Mouse (Mus musculus): ENCODE data around the gene Icosl. TPM values are rescaled to one million over a fixed set of nuclear protein-coding genes. Genes with fewer than 3 reads are reported as not detected.
"Not testable (repeated sequence)": the region's sequence is repeated elsewhere in the genome, so short reads cannot be mapped to it uniquely, and the experiment has no call there.

Gene Icosl
- 7.1 and 7.6 TPM in 2 replicates for polyA plus RNA-seq (2015; fragmentation: Nextera tagmentation; extraction: Ambion mirVana)

DNA sequence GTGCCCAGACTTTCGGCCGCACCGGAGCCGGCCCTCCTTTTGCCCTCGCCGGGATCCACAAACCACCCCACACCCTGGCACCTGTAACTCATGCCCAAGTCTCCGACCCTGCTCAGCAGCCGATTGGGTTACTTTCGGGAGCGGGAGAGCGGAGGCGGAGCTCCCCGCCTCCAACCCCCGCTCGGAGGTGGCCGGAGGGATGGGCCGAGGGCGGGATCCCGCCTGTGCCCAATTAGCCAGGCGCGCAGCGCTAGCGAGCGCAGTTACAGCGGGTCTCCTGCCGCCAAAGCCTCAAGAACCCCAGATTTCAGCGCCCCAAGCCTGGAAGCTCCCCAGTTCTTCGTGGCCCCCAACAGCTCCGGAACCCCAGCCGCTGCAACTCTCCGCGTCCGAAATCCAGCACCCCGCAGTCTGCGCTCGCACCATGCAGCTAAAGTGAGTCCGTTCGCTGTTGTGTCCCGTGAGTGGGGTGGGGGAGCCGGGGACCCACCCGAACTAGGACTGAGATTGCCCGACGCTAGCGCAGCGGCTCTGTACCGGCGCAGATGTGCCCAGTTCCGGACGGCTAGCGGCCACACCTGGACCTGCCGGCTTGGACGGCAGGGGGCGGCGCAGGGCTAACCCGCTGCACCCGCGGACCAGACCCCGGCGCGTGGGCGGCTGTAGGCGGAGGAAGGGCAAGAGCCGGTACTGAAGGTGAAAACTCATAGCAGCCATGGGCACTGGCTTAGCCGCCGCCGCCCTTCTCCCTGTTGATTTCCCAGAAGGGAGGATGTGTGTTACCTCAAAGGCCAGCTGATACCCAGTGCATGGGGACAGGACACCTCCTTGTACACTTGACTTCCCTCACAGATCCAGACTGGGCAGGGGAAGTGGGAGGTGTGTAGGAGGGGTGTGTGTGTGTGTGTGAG lies at the start of gene Icosl:
TSS of gene Icosl (plus strand) at position 202 of the 911 bp plus-strand sequence.
- Histone ChIP-seq H3K9me3 (replicated peaks; ENCODE audit: control insufficient read depth, low read length) (no peaks in the 10 kb centered on the region), H3K4me3 (replicated peaks; ENCODE audit: low read length) (peak within 1 kb of the TSS; percentile 82), H3K27me3 (ENCODE audit: control insufficient read depth, insufficient read depth, low read length) (0 out of 2 replicates have a peak, but pooled peaks cover 3% of the 10 kb centered on the region), H3K36me3 (ENCODE audit: control insufficient read depth, insufficient read depth, low read length) (no peaks in the 10 kb centered on the region), H3K4me1 (ENCODE audit: control insufficient read depth, insufficient read depth, low read length) (peaks cover 5% of the 10 kb centered on the region), H3K27ac (ENCODE audit: low read length) (peak within 1 kb of the TSS; percentile 66), H3K9ac (ENCODE audit: low read length) (peak within 1 kb of the TSS; percentile 80), H3K4me2 (ENCODE audit: low read depth, low read length) (peak within 1 kb of the TSS; percentile 96)
- ATAC-seq (ENCODE audit: insufficient read depth, low FRiP score): peak; percentile 93
- under 1% methylated on average over 66 of the region's 66 CpGs for WGBS

DNA sequence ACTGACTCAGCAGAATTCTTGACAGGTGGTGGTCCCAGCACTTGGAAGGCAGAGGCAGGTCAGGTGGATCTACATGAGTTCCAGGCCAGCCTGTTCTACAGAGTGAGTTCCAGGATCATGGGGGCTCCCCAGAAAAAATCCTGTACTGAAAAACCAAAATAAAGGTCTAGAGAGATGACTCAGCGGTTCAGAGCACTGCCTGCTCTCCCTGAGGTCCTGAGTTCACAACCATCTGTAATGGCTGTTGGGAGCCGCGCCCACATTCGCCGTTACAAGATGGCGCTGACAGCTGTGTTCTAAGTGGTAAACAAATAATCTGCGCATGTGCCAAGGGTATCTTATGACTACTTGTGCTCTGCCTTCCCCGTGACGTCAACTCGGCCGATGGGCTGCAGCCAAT lies 49.1 kb upstream of the Icosl start:
- not testable (repeated sequence) for H3K9ac ChIP-seq (ENCODE audit: low read length); ATAC-seq (ENCODE audit: insufficient read depth, low FRiP score); H3K36me3 ChIP-seq (ENCODE audit: control insufficient read depth, insufficient read depth, low read length); H3K9me3 ChIP-seq (replicated peaks; ENCODE audit: control insufficient read depth, low read length); H3K27ac ChIP-seq (ENCODE audit: low read length); H3K4me1 ChIP-seq (ENCODE audit: control insufficient read depth, insufficient read depth, low read length); H3K4me2 ChIP-seq (ENCODE audit: low read depth, low read length); H3K4me3 ChIP-seq (replicated peaks; ENCODE audit: low read length); H3K27me3 ChIP-seq (ENCODE audit: control insufficient read depth, insufficient read depth, low read length)
- 94% methylated on average over 6 of the region's 11 CpGs for WGBS

DNA sequence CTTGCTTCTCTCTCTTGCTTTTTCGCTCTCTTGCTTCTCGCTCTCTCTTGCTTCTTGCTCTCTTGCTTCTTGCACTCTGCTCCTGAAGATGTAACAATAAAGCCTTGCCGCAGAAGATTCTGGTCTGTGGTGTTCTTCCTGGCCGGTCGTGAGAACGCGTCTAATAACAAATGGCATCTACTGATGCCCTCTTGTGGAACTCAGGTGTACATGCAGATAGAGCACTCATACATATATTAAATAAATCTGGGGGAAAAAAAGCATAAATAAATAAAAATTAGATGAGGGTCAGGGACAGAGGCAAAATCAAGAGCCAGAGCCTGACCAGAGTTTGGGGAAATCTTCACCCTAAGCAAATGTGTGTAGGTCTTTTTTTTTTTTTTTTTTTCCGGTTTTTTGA lies 43.6 kb upstream of the Icosl start:
- H3K36me3 ChIP-seq (ENCODE audit: control insufficient read depth, insufficient read depth, low read length); H3K4me1 ChIP-seq (ENCODE audit: control insufficient read depth, insufficient read depth, low read length); H3K9me3 ChIP-seq (replicated peaks; ENCODE audit: control insufficient read depth, low read length); H3K9ac ChIP-seq (ENCODE audit: low read length); H3K27me3 ChIP-seq (ENCODE audit: control insufficient read depth, insufficient read depth, low read length); ATAC-seq (ENCODE audit: insufficient read depth, low FRiP score); H3K4me2 ChIP-seq (ENCODE audit: low read depth, low read length); H3K27ac ChIP-seq (ENCODE audit: low read length); H3K4me3 ChIP-seq (replicated peaks; ENCODE audit: low read length): not testable (repeated sequence)
- WGBS: 72% methylated on average over 6 of the region's 8 CpGs

DNA sequence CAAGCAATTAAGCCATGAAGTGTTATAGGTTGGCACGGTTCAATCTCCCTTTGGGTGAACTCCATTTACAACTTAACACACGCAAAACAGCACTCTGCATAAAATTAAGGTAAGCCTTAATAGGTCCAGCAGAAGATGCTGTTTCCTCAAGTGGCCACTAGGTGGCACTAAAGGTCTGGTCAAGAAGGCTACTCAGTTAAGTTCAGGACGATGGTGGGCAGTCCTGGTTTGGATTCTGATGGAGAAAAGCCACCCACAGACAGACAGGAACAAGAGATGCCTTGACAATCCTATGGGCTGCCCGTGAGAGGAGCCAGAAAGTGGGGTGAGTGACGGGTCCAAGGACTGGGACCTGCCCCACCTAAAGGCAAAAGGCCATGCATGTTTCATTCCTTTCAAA lies 41.0 kb upstream of the Icosl start:
- Histone ChIP-seq H3K4me1 (ENCODE audit: control insufficient read depth, insufficient read depth, low read length) (no peaks in the 10 kb centered on the region), H3K4me2 (ENCODE audit: low read depth, low read length) (no peak overlapping the region), H3K4me3 (replicated peaks; ENCODE audit: low read length) (no peak overlapping the region), H3K36me3 (ENCODE audit: control insufficient read depth, insufficient read depth, low read length) (no peaks in the 10 kb centered on the region), H3K9me3 (replicated peaks; ENCODE audit: control insufficient read depth, low read length) (no peaks in the 10 kb centered on the region), H3K27me3 (ENCODE audit: control insufficient read depth, insufficient read depth, low read length) (no peaks in the 10 kb centered on the region), H3K9ac (ENCODE audit: low read length) (no peak overlapping the region), H3K27ac (ENCODE audit: low read length) (no peak overlapping the region)
- WGBS: 6% methylated on average over 5 of the region's 5 CpGs
- peak; percentile 29; the same call in 1 of the 2 replicates for ATAC-seq (ENCODE audit: insufficient read depth, low FRiP score)

DNA sequence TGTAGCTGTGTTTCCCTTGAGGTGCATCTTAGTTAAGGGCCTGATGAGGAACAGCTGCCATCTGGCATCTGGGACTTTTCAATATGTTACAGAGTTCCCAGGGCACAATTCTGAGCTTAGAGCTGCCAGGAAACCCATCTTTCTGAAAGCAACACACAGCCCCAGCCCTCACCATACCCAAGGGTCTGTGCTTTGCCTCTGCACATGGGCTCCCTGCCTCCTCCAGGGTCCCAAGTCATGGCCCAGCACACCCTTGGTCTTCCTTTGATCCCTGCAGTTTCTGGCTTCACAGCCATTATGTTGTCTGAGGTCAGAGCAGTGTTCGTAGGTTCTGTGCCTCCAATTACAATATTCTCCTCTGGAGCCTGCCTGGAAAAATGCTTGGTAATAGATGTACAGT lies 40.0 kb upstream of the Icosl start:
- Histone ChIP-seq H3K27ac (ENCODE audit: low read length) (no peak overlapping the region), H3K4me3 (replicated peaks; ENCODE audit: low read length) (no peak overlapping the region), H3K27me3 (ENCODE audit: control insufficient read depth, insufficient read depth, low read length) (no peaks in the 10 kb centered on the region), H3K4me1 (ENCODE audit: control insufficient read depth, insufficient read depth, low read length) (no peaks in the 10 kb centered on the region), H3K4me2 (ENCODE audit: low read depth, low read length) (no peak overlapping the region), H3K36me3 (ENCODE audit: control insufficient read depth, insufficient read depth, low read length) (no peaks in the 10 kb centered on the region), H3K9me3 (replicated peaks; ENCODE audit: control insufficient read depth, low read length) (no peaks in the 10 kb centered on the region), H3K9ac (ENCODE audit: low read length) (no peak overlapping the region)
- ATAC-seq (ENCODE audit: insufficient read depth, low FRiP score): no peak
- 90% methylated on average over 1 of the region's 1 CpGs for WGBS

DNA sequence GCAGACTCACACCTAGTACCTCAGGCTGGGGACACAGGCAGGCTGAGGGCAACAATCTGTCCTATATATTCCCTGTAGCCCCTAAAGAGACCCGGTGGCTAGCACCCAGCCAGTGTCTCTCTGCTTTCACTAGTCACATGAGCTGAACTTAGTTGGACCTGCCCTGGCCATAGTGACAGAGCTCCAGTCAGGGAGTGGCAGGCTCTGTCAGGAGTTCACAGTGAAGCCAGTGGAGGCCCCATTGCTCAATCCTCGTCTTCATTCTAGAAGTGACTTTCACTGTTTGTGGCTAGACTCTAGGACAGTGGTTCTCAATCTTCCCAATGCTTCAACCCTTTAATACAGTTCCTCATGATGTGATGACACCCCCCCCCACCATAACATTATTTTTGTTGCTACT lies 37.1 kb upstream of the Icosl start:
- no peaks in the 10 kb centered on the region for H3K27me3 ChIP-seq (ENCODE audit: control insufficient read depth, insufficient read depth, low read length)
- H3K4me1 ChIP-seq (ENCODE audit: control insufficient read depth, insufficient read depth, low read length): no peaks in the 10 kb centered on the region
- no peaks in the 10 kb centered on the region for H3K9me3 ChIP-seq (replicated peaks; ENCODE audit: control insufficient read depth, low read length)
- 73% methylated on average over 2 of the region's 2 CpGs for WGBS
- no peak overlapping the region for H3K4me2 ChIP-seq (ENCODE audit: low read depth, low read length)
- H3K4me3 ChIP-seq (replicated peaks; ENCODE audit: low read length): no peak overlapping the region
- no peaks in the 10 kb centered on the region for H3K36me3 ChIP-seq (ENCODE audit: control insufficient read depth, insufficient read depth, low read length)
- no peak overlapping the region for H3K9ac ChIP-seq (ENCODE audit: low read length)
- ATAC-seq (ENCODE audit: insufficient read depth, low FRiP score): no peak
- no peak overlapping the region for H3K27ac ChIP-seq (ENCODE audit: low read length)

DNA sequence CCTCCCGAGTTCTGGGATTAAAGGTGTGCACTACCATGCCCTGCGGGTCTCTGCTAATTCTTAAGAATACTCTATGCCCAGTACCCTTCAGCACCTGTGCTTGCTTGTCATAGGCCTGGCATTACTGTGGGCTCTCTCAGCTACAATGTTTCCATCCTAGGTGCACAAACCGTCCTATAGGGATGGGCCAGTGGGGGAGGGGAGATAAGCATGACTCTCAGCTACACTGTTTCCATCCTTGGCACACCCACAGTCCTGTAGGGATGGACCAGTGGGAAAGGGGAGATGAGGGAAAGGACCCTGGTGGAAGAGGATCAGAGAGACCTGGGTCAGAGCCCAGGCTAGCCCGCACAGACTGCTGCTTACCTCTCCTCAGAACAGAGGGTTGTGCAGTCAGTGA lies 32.0 kb upstream of the Icosl start:
- Histone ChIP-seq H3K9ac (ENCODE audit: low read length) (no peak overlapping the region), H3K27ac (ENCODE audit: low read length) (no peak overlapping the region), H3K4me1 (ENCODE audit: control insufficient read depth, insufficient read depth, low read length) (no peaks in the 10 kb centered on the region), H3K4me2 (ENCODE audit: low read depth, low read length) (no peak overlapping the region), H3K9me3 (replicated peaks; ENCODE audit: control insufficient read depth, low read length) (no peaks in the 10 kb centered on the region), H3K27me3 (ENCODE audit: control insufficient read depth, insufficient read depth, low read length) (no peaks in the 10 kb centered on the region), H3K4me3 (replicated peaks; ENCODE audit: low read length) (no peak overlapping the region), H3K36me3 (ENCODE audit: control insufficient read depth, insufficient read depth, low read length) (no peaks in the 10 kb centered on the region)
- 80% methylated on average over 4 of the region's 4 CpGs for WGBS
- ATAC-seq (ENCODE audit: insufficient read depth, low FRiP score): no peak

DNA sequence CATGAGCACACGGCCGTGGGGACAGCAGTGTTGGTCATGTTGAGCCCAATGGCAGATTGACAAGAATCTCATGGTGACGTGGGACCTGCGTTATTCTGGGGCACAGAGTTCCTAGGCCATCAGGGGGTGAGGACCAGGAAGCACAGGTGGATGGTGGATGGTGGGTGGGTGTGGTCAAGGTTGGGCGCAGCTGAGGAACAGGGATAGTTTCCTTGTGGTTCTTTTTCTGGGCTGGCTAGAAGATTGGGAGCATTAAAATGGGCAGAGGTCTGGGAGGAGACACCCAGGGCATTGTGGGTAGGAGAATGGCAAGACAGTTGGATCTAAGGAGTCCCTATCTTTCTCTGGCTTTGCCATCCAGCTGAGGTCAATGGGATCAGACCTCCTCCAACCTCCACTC lies 27.5 kb upstream of the Icosl start, which contains the start of gene Dnmt3l:
TSS of gene Dnmt3l (plus strand) at position 301 of the 400 bp plus-strand sequence.
- H3K36me3 ChIP-seq (ENCODE audit: control insufficient read depth, insufficient read depth, low read length): no peaks in the 10 kb centered on the region
- 90% methylated on average over 5 of the region's 5 CpGs for WGBS
- H3K27me3 ChIP-seq (ENCODE audit: control insufficient read depth, insufficient read depth, low read length): no peaks in the 10 kb centered on the region
- H3K4me2 ChIP-seq (ENCODE audit: low read depth, low read length): no peak within 1 kb of the TSS
- H3K9me3 ChIP-seq (replicated peaks; ENCODE audit: control insufficient read depth, low read length): no peaks in the 10 kb centered on the region
- no peak for ATAC-seq (ENCODE audit: insufficient read depth, low FRiP score)
- H3K27ac ChIP-seq (ENCODE audit: low read length): no peak within 1 kb of the TSS
- no peak within 1 kb of the TSS for H3K4me3 ChIP-seq (replicated peaks; ENCODE audit: low read length)
- H3K4me1 ChIP-seq (ENCODE audit: control insufficient read depth, insufficient read depth, low read length): peaks cover 10% of the 10 kb centered on the region
- H3K9ac ChIP-seq (ENCODE audit: low read length): no peak within 1 kb of the TSS

DNA sequence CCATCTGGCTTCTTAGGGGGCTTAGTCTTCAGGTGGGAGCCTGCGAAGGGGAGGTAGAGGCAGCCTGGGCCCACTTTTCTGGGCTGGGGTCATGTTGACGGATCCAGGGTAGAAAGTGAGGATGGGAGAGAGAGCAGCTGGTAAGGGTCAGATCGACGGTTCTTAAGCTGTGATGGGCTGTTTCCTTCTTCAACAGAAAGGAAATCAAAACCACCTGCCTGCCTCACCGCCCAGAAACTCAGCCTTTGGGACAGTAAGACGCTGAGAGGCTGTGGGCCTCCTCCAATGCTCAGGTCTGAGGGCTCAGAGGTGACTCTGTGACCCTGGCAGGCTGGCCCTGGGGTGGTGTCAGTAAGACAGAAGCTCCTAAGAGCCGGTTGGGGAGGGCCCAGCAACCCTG lies 27.0 kb upstream of the Icosl start:
- Histone ChIP-seq H3K27ac (ENCODE audit: low read length) (no peak overlapping the region), H3K4me2 (ENCODE audit: low read depth, low read length) (no peak overlapping the region), H3K4me1 (ENCODE audit: control insufficient read depth, insufficient read depth, low read length) (peaks cover 10% of the 10 kb centered on the region), H3K4me3 (replicated peaks; ENCODE audit: low read length) (no peak overlapping the region), H3K36me3 (ENCODE audit: control insufficient read depth, insufficient read depth, low read length) (no peaks in the 10 kb centered on the region), H3K9ac (ENCODE audit: low read length) (no peak overlapping the region), H3K27me3 (ENCODE audit: control insufficient read depth, insufficient read depth, low read length) (no peaks in the 10 kb centered on the region), H3K9me3 (replicated peaks; ENCODE audit: control insufficient read depth, low read length) (no peaks in the 10 kb centered on the region)
- ATAC-seq (ENCODE audit: insufficient read depth, low FRiP score): no peak
- 65% methylated on average over 7 of the region's 7 CpGs for WGBS
